Mouse (Mus musculus) thymus, adult 2 months (tissue): ENCODE results near the gene Mosmo. TPM values are rescaled to one million over a fixed set of nuclear protein-coding genes. Genes with fewer than 3 reads are reported as not detected.
"Not testable (repeated sequence)": the region's sequence is repeated elsewhere in the genome, so short reads cannot be mapped to it uniquely, and the experiment has no call there.

ENCODE experiments used
- DNase-seq: peaks from one replicate; pipeline ENCODE4 v3.0.0; 2021
- H3K27ac ChIP-seq: fragments of 200-500 bp; 2 replicates; pipeline ENCODE4 v1.5.1; 2012; ENCODE audit warnings: low read length, control low read depth; ENCODE audit not compliant: control insufficient read depth, insufficient read depth
- H3K27me3 ChIP-seq: fragments of 200-500 bp; 2 replicates; pipeline ENCODE4 v1.6.1; 2012; ENCODE audit warnings: mild to moderate bottlenecking, low read length, moderate library complexity, mixed read lengths; ENCODE audit not compliant: control insufficient read depth, insufficient read depth
- H3K36me3 ChIP-seq: fragments of 200-500 bp; 2 replicates; pipeline ENCODE4 v1.6.1; 2012; ENCODE audit warnings: mild to moderate bottlenecking, low read length, moderate library complexity; ENCODE audit not compliant: control insufficient read depth, insufficient read depth
- H3K4me1 ChIP-seq: fragments of 200-500 bp; replicated peaks from 2 replicates; pipeline ENCODE4 v1.6.1; 2012; ENCODE audit warnings: low read length; ENCODE audit not compliant: control insufficient read depth, insufficient read depth
- H3K4me3 ChIP-seq: fragments of 200-500 bp; 2 replicates; pipeline ENCODE4 v1.5.1; 2012; ENCODE audit warnings: mild to moderate bottlenecking, low read length, control low read depth, moderate library complexity; ENCODE audit not compliant: control insufficient read depth, insufficient read depth
- CTCF ChIP-seq: fragments of 200-500 bp; IDR thresholded peaks from 2 replicates; pipeline ENCODE4 v1.5.1; 2012; ENCODE audit warnings: mild to moderate bottlenecking, control low read depth, low read length, moderate library complexity, borderline replicate concordance; ENCODE audit not compliant: control insufficient read depth, poor library complexity, insufficient read depth; ENCODE audit errors: extremely low read depth
- POLR2A ChIP-seq: fragments of 200-500 bp; IDR thresholded peaks from 2 replicates; pipeline ENCODE4 v1.6.1; 2012; ENCODE audit warnings: mild to moderate bottlenecking, low read length, control low read depth, moderate library complexity; ENCODE audit not compliant: control insufficient read depth, poor library complexity, insufficient read depth; ENCODE audit errors: extremely low read depth
- WGBS: fragments of 180-500 bp; shearing (Covaris S2); methylation state at CpG from one replicate; pipeline ENCODE4 v1.1.7; 2018; 5-methylcytosine and 5-hydroxymethylcytosine counted together
- polyA plus RNA-seq: library from polyadenylated mRNA; depleted of rRNA; stranded (reverse); fragments of >200 nt; gene quantifications from 2 replicates; pipeline ENCODE4 v1.2.3, GENCODE M21; 2012

Mosmo gene
- polyA plus RNA-seq, 1 experiment, result 29.8 TPM

GRCm38 (mm10) chr7:120699586-120699985 lies 22.2 kb downstream of the Mosmo start:
- DNase-seq, result no peak
- Histone ChIP-seq H3K27ac (no peak overlapping the region), H3K4me1 (peaks cover 12% of the 10 kb centered on the region), H3K27me3 (no peaks in the 10 kb centered on the region), H3K36me3 (no peaks in the 10 kb centered on the region), H3K4me3 (no peak overlapping the region)
- WGBS, result 85% methylated on average over 6 of the region's 6 CpGs
- no peak for TF ChIP-seq CTCF
- no peak for TF ChIP-seq POLR2A

- DNase-seq, result no peak
- Histone ChIP-seq H3K4me3 (no peak overlapping the region), H3K27ac (no peak overlapping the region), H3K36me3 (no peaks in the 10 kb centered on the region), H3K27me3 (no peaks in the 10 kb centered on the region), H3K4me1 (peaks cover 7% of the 10 kb centered on the region)
- 18% methylated on average over 3 of the region's 3 CpGs for WGBS
- TF ChIP-seq POLR2A, result no peak
- no peak for TF ChIP-seq CTCF
Measured at GRCm38 (mm10) chr7:120703888-120704287, 26.5 kb downstream of the Mosmo start.

DNA sequence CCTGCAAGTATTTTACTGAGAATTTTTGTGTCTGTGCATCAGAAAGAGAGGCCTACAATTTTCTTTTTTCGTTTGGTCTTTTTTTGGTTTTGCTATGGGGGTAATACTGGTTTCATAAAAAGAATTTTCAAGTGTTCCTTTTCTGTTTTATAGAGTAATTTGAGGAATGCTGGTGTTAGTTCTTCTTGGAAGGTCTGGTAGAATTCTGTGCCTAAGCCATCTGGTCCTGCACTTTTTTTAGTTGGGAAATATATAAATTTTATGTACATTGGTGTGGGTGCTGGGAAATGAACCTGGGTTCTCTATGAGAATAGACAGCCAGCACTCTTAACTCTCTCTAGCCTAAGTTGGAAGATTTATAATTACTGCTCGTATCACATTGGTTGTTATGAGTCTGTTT lies 34.7 kb downstream of the Mosmo start:
- Histone ChIP-seq H3K4me3 (no peak overlapping the region), H3K36me3 (no peaks in the 10 kb centered on the region), H3K4me1 (no peaks in the 10 kb centered on the region), H3K27ac (no peak overlapping the region), H3K27me3 (no peaks in the 10 kb centered on the region)
- WGBS, result 94% methylated on average over 2 of the region's 2 CpGs
- no peak for DNase-seq
- TF ChIP-seq POLR2A (no peak), CTCF (no peak)

DNA sequence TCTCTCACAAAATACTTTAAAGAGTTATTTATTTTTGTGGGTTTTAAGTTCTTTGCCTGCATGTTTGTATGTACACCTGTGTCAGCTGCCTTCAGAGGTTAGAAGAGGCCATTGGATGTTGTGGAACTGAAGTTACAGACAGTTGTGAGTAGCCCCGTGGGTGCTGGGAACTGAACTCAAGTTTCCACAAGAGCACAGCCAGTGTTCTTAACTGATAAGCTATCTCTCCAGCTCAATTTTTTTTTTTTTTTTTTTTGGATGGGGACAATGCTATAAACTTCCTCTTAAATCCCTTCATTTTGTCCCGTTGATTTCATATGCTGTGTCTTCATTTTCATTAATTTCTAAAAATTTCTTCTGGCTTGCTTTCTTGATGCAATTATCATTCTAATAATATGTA lies 35.8 kb downstream of the Mosmo start:
- H3K4me1 ChIP-seq, result peaks cover 1% of the 10 kb centered on the region; the same call in 1 of the 2 replicates
- H3K27me3 ChIP-seq, result no peaks in the 10 kb centered on the region
- no peak for DNase-seq
- no peak overlapping the region for H3K4me3 ChIP-seq
- no peak overlapping the region for H3K27ac ChIP-seq
- WGBS, result 81% methylated on average over 2 of the region's 2 CpGs
- no peaks in the 10 kb centered on the region for H3K36me3 ChIP-seq
- no peak for TF ChIP-seq CTCF
- TF ChIP-seq POLR2A, result no peak

GRCm38 (mm10) chr7:120713951-120714350 lies 36.5 kb downstream of the Mosmo start:
- H3K4me3 ChIP-seq, H3K27ac ChIP-seq, H3K36me3 ChIP-seq, DNase-seq, H3K4me1 ChIP-seq, H3K27me3 ChIP-seq: not testable (repeated sequence)
- 97% methylated on average over 11 of the region's 11 CpGs for WGBS

- H3K36me3 ChIP-seq, result no peaks in the 10 kb centered on the region
- no peak for DNase-seq
- peaks cover 7% of the 10 kb centered on the region for H3K4me1 ChIP-seq
- H3K27me3 ChIP-seq, result no peaks in the 10 kb centered on the region
- H3K4me3 ChIP-seq, result no peak overlapping the region
- no peak overlapping the region for H3K27ac ChIP-seq
- no peak for TF ChIP-seq CTCF
- TF ChIP-seq POLR2A, result no peak
- 86% methylated on average over 2 of the region's 2 CpGs for WGBS
Measured at GRCm38 (mm10) chr7:120717261-120717660, 39.8 kb downstream of the Mosmo start.

GRCm38 (mm10) chr7:120721051-120721450 lies 43.6 kb downstream of the Mosmo start:
- H3K36me3 ChIP-seq, result no peaks in the 10 kb centered on the region
- WGBS, result 95% methylated on average over 5 of the region's 5 CpGs
- H3K4me1 ChIP-seq, result peaks cover 10% of the 10 kb centered on the region
- TF ChIP-seq POLR2A (no peak), CTCF (no peak)
- no peak overlapping the region for H3K4me3 ChIP-seq
- no peaks in the 10 kb centered on the region for H3K27me3 ChIP-seq
- no peak overlapping the region for H3K27ac ChIP-seq
- no peak for DNase-seq
